Mouse (Mus musculus): Measurements from ENCODE around the gene Trmt44. TPM values are rescaled to one million over a fixed set of nuclear protein-coding genes. Genes with fewer than 3 reads are reported as not detected.

The Trmt44 gene
- polyA plus RNA-seq, 1 experiment from 2014 or later = 6.8 TPM

- no peak overlapping the region for H3K4me2 ChIP-seq (ENCODE audit: low read length)
- H3K9ac ChIP-seq (ENCODE audit: low read depth, low read length) = no peak overlapping the region
- no peaks in the 10 kb centered on the region for H3K9me3 ChIP-seq (replicated peaks; ENCODE audit: control insufficient read depth, low read length, poor library complexity, severe bottlenecking)
- H3K4me1 ChIP-seq (ENCODE audit: control insufficient read depth, insufficient read depth, low read length) = peaks cover 10% of the 10 kb centered on the region
- H3K27ac ChIP-seq (ENCODE audit: low read length) = no peak overlapping the region
- no peak overlapping the region for H3K4me3 ChIP-seq (ENCODE audit: low read depth, low read length)
- WGBS = 4% methylated on average over 12 of the region's 12 CpGs
- peaks cover 12% of the 10 kb centered on the region for H3K36me3 ChIP-seq (ENCODE audit: control insufficient read depth, insufficient read depth, low read length)
- H3K27me3 ChIP-seq (ENCODE audit: control insufficient read depth, insufficient read depth, low read depth, low read length) = no peaks in the 10 kb centered on the region
- peak; percentile 54; the same call in 1 of the 2 replicates for ATAC-seq
Measured at GRCm38 (mm10) chr5:35609381-35609780, 34.5 kb upstream of the Trmt44 start.

GRCm38 (mm10) chr5:35608559-35608958 lies 33.7 kb upstream of the Trmt44 start:
- ATAC-seq = no peak
- H3K4me1 ChIP-seq (ENCODE audit: control insufficient read depth, insufficient read depth, low read length) = peaks cover 10% of the 10 kb centered on the region
- H3K4me3 ChIP-seq (ENCODE audit: low read depth, low read length) = no peak overlapping the region
- no peak overlapping the region for H3K4me2 ChIP-seq (ENCODE audit: low read length)
- H3K27me3 ChIP-seq (ENCODE audit: control insufficient read depth, insufficient read depth, low read depth, low read length) = no peaks in the 10 kb centered on the region
- no peaks in the 10 kb centered on the region for H3K9me3 ChIP-seq (replicated peaks; ENCODE audit: control insufficient read depth, low read length, poor library complexity, severe bottlenecking)
- no peak overlapping the region for H3K9ac ChIP-seq (ENCODE audit: low read depth, low read length)
- H3K27ac ChIP-seq (ENCODE audit: low read length) = no peak overlapping the region
- peaks cover 12% of the 10 kb centered on the region for H3K36me3 ChIP-seq (ENCODE audit: control insufficient read depth, insufficient read depth, low read length)
- 86% methylated on average over 5 of the region's 5 CpGs for WGBS

GRCm38 (mm10) chr5:35607784-35608183 lies 32.9 kb upstream of the Trmt44 start:
- no peak overlapping the region for H3K9ac ChIP-seq (ENCODE audit: low read depth, low read length)
- H3K36me3 ChIP-seq (ENCODE audit: control insufficient read depth, insufficient read depth, low read length) = peaks cover 14% of the 10 kb centered on the region
- H3K27ac ChIP-seq (ENCODE audit: low read length) = no peak overlapping the region
- peaks cover 10% of the 10 kb centered on the region for H3K4me1 ChIP-seq (ENCODE audit: control insufficient read depth, insufficient read depth, low read length)
- no peaks in the 10 kb centered on the region for H3K27me3 ChIP-seq (ENCODE audit: control insufficient read depth, insufficient read depth, low read depth, low read length)
- no peaks in the 10 kb centered on the region for H3K9me3 ChIP-seq (replicated peaks; ENCODE audit: control insufficient read depth, low read length, poor library complexity, severe bottlenecking)
- WGBS = 95% methylated on average over 5 of the region's 7 CpGs
- H3K4me3 ChIP-seq (ENCODE audit: low read depth, low read length) = no peak overlapping the region
- ATAC-seq = 0 out of 2 replicates have a peak, but pooled peaks have one; percentile 44
- H3K4me2 ChIP-seq (ENCODE audit: low read length) = no peak overlapping the region

- 94% methylated on average over 7 of the region's 7 CpGs for WGBS
- ATAC-seq = no peak
- Histone ChIP-seq H3K9ac (ENCODE audit: low read depth, low read length) (no peak overlapping the region), H3K27me3 (ENCODE audit: control insufficient read depth, insufficient read depth, low read depth, low read length) (no peaks in the 10 kb centered on the region), H3K27ac (ENCODE audit: low read length) (no peak overlapping the region), H3K4me3 (ENCODE audit: low read depth, low read length) (no peak overlapping the region), H3K36me3 (ENCODE audit: control insufficient read depth, insufficient read depth, low read length) (peaks cover 15% of the 10 kb centered on the region), H3K9me3 (replicated peaks; ENCODE audit: control insufficient read depth, low read length, poor library complexity, severe bottlenecking) (no peaks in the 10 kb centered on the region), H3K4me2 (ENCODE audit: low read length) (no peak overlapping the region), H3K4me1 (ENCODE audit: control insufficient read depth, insufficient read depth, low read length) (peaks cover 10% of the 10 kb centered on the region)
Measured at GRCm38 (mm10) chr5:35606800-35607199, 31.9 kb upstream of the Trmt44 start.

GRCm38 (mm10) chr5:35605355-35605754 lies 30.5 kb upstream of the Trmt44 start:
- WGBS = 85% methylated on average over 7 of the region's 7 CpGs
- H3K4me1 ChIP-seq (ENCODE audit: control insufficient read depth, insufficient read depth, low read length) = peaks cover 10% of the 10 kb centered on the region
- no peaks in the 10 kb centered on the region for H3K27me3 ChIP-seq (ENCODE audit: control insufficient read depth, insufficient read depth, low read depth, low read length)
- ATAC-seq = no peak
- H3K9ac ChIP-seq (ENCODE audit: low read depth, low read length) = no peak overlapping the region
- H3K4me3 ChIP-seq (ENCODE audit: low read depth, low read length) = no peak overlapping the region
- no peak overlapping the region for H3K27ac ChIP-seq (ENCODE audit: low read length)
- no peak overlapping the region for H3K4me2 ChIP-seq (ENCODE audit: low read length)
- H3K9me3 ChIP-seq (replicated peaks; ENCODE audit: control insufficient read depth, low read length, poor library complexity, severe bottlenecking) = no peaks in the 10 kb centered on the region
- H3K36me3 ChIP-seq (ENCODE audit: control insufficient read depth, insufficient read depth, low read length) = peaks cover 22% of the 10 kb centered on the region

- no peak overlapping the region for H3K27ac ChIP-seq (ENCODE audit: low read length)
- peaks cover 33% of the 10 kb centered on the region for H3K36me3 ChIP-seq (ENCODE audit: control insufficient read depth, insufficient read depth, low read length)
- H3K4me3 ChIP-seq (ENCODE audit: low read depth, low read length) = no peak overlapping the region
- no peak overlapping the region for H3K9ac ChIP-seq (ENCODE audit: low read depth, low read length)
- no peaks in the 10 kb centered on the region for H3K4me1 ChIP-seq (ENCODE audit: control insufficient read depth, insufficient read depth, low read length)
- H3K9me3 ChIP-seq (replicated peaks; ENCODE audit: control insufficient read depth, low read length, poor library complexity, severe bottlenecking) = no peaks in the 10 kb centered on the region; the same call in 1 of the 2 replicates
- no peaks in the 10 kb centered on the region for H3K27me3 ChIP-seq (ENCODE audit: control insufficient read depth, insufficient read depth, low read depth, low read length)
- 95% methylated on average over 8 of the region's 8 CpGs for WGBS
- ATAC-seq = no peak
- no peak overlapping the region for H3K4me2 ChIP-seq (ENCODE audit: low read length)
Measured at GRCm38 (mm10) chr5:35601526-35601925, 26.7 kb upstream of the Trmt44 start.

GRCm38 (mm10) chr5:35600233-35600632 lies 25.4 kb upstream of the Trmt44 start:
- whole genome bisulfite sequencing = 87% methylated on average over 11 of the region's 11 CpGs
- H3K36me3 ChIP-seq (ENCODE audit: control insufficient read depth, insufficient read depth, low read length) = peaks cover 30% of the 10 kb centered on the region

GRCm38 (mm10) chr5:35596169-35597160 lies 21.6 kb upstream of the Trmt44 start:
- no peak for ATAC-seq
- WGBS = 86% methylated on average over 18 of the region's 18 CpGs
- Histone ChIP-seq H3K4me3 (ENCODE audit: low read depth, low read length) (no peak overlapping the region), H3K9ac (ENCODE audit: low read depth, low read length) (no peak overlapping the region), H3K4me2 (ENCODE audit: low read length) (no peak overlapping the region), H3K9me3 (replicated peaks; ENCODE audit: control insufficient read depth, low read length, poor library complexity, severe bottlenecking) (no peaks in the 10 kb centered on the region; the same call in 1 of the 2 replicates), H3K27ac (ENCODE audit: low read length) (no peak overlapping the region), H3K27me3 (ENCODE audit: control insufficient read depth, insufficient read depth, low read depth, low read length) (no peaks in the 10 kb centered on the region), H3K4me1 (ENCODE audit: control insufficient read depth, insufficient read depth, low read length) (no peaks in the 10 kb centered on the region), H3K36me3 (ENCODE audit: control insufficient read depth, insufficient read depth, low read length) (peaks cover 28% of the 10 kb centered on the region)

More at GRCm38 (mm10) chr5:35600233-35600632, 25.4 kb upstream of the Trmt44 start:
- no peak overlapping the region for H3K4me3 ChIP-seq (ENCODE audit: low read depth, low read length)
- no peaks in the 10 kb centered on the region; the same call in 1 of the 2 replicates for H3K9me3 ChIP-seq (replicated peaks; ENCODE audit: control insufficient read depth, low read length, poor library complexity, severe bottlenecking)
- H3K4me2 ChIP-seq (ENCODE audit: low read length) = no peak overlapping the region
- no peak for ATAC-seq
- no peaks in the 10 kb centered on the region for H3K27me3 ChIP-seq (ENCODE audit: control insufficient read depth, insufficient read depth, low read depth, low read length)
- no peak overlapping the region for H3K27ac ChIP-seq (ENCODE audit: low read length)
- no peaks in the 10 kb centered on the region for H3K4me1 ChIP-seq (ENCODE audit: control insufficient read depth, insufficient read depth, low read length)
- H3K9ac ChIP-seq (ENCODE audit: low read depth, low read length) = no peak overlapping the region

GRCm38 (mm10) chr5:35595706-35596105 lies 20.8 kb upstream of the Trmt44 start:
- Histone ChIP-seq H3K4me1 (ENCODE audit: control insufficient read depth, insufficient read depth, low read length) (no peaks in the 10 kb centered on the region), H3K36me3 (ENCODE audit: control insufficient read depth, insufficient read depth, low read length) (peaks cover 35% of the 10 kb centered on the region), H3K27ac (ENCODE audit: low read length) (no peak overlapping the region), H3K4me2 (ENCODE audit: low read length) (no peak overlapping the region), H3K9me3 (replicated peaks; ENCODE audit: control insufficient read depth, low read length, poor library complexity, severe bottlenecking) (peaks cover 5% of the 10 kb centered on the region; the same call in 1 of the 2 replicates), H3K9ac (ENCODE audit: low read depth, low read length) (no peak overlapping the region), H3K27me3 (ENCODE audit: control insufficient read depth, insufficient read depth, low read depth, low read length) (no peaks in the 10 kb centered on the region), H3K4me3 (ENCODE audit: low read depth, low read length) (no peak overlapping the region)
- WGBS = 15% methylated on average over 4 of the region's 4 CpGs
- peak; percentile 30; the same call in 1 of the 2 replicates for ATAC-seq
